Mouse (Mus musculus) cortical plate, adult 2 months (tissue): Measurements from ENCODE around the gene Pced1b. TPM values are rescaled to one million over a fixed set of nuclear protein-coding genes. Genes with fewer than 3 reads are reported as not detected.

Experiments
- H3K27ac ChIP-seq: fragments of 200-500 bp; 2 replicates; pipeline ENCODE4 v1.5.1; 2012; ENCODE audit warnings: low read length, control low read depth, inconsistent platforms; ENCODE audit not compliant: insufficient read depth
- H3K4me1 ChIP-seq: fragments of 200-500 bp; 2 replicates; pipeline ENCODE4 v1.6.1; 2011; ENCODE audit warnings: low read length; ENCODE audit not compliant: control insufficient read depth, insufficient read depth
- H3K4me3 ChIP-seq: fragments of 200-500 bp; 2 replicates; pipeline ENCODE4 v1.5.1; 2011; ENCODE audit warnings: mild to moderate bottlenecking, low read length, control low read depth; ENCODE audit not compliant: insufficient read depth
- CTCF ChIP-seq: fragments of 200-500 bp; IDR thresholded peaks from 2 replicates; pipeline ENCODE4 v1.5.1; 2011; ENCODE audit warnings: mild to moderate bottlenecking, control low read depth, low read length; ENCODE audit not compliant: insufficient read depth; ENCODE audit errors: extremely low read depth
- POLR2A ChIP-seq: fragments of 200-500 bp; IDR thresholded peaks from 2 replicates; pipeline ENCODE4 v1.6.1; 2011; ENCODE audit warnings: mild to moderate bottlenecking, low read length, control low read depth; ENCODE audit not compliant: insufficient read depth; ENCODE audit errors: extremely low read depth
- polyA plus RNA-seq: library from polyadenylated mRNA; depleted of rRNA; stranded (reverse); fragments of >200 nt; gene quantifications from 2 replicates; pipeline ENCODE4 v1.2.3, GENCODE M21; 2012

Pced1b gene
- polyA plus RNA-seq, 1 experiment = 9.9 TPM

DNA sequence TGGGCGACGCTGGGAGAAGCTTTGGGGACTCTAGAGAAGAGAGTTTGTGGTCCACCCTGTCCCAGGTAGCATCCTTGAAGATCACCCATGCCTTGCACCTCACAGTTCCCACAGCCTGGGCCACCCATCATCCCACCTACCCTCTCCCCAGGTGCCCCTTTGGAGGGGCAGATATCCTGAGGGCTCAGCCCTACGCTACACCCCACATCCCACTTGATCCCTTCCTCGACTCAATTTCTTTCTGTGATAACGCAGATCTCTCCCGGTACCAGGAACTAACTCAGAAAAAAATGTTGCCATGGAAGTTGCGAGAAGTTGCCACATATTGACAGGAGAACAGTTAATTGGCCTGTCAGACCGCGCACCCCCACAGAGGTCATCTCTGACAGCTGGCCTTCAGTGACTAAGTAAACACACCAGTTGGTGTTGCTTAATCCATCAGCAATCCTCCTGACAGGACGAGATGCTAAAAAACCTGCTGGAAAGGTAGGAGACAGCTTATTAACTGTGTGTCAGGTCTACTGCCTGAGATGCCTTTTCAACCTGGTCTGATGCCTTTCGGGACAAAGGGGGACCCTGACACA lies 17.3 kb upstream of the Pced1b start:
- H3K4me3 ChIP-seq = no peak overlapping the region
- H3K4me1 ChIP-seq = no peaks in the 10 kb centered on the region
- TF ChIP-seq POLR2A (no peak), CTCF (no peak)
- H3K27ac ChIP-seq = no peak overlapping the region

DNA sequence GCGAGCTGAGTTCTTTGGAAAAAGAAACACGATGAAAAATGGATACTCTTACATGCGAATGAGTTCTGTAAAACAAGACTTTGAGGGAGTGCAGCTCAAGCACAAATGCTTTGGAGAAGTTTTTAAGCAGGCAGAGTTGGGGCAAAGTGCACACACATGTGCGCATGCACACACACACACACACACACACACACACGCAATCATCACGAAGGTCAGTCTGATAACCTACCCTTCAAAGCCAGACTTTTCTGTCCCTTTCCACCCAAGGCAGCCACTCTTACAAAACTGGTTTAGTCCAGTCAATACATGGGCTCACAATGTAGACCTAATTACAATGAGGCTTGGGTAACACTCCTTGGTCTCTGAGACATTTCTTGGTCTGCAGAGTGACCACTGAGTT lies 12.8 kb upstream of the Pced1b start:
- no peak overlapping the region for H3K4me3 ChIP-seq
- no peaks in the 10 kb centered on the region for H3K4me1 ChIP-seq
- TF ChIP-seq POLR2A = no peak
- no peak for TF ChIP-seq CTCF
- H3K27ac ChIP-seq = no peak overlapping the region

DNA sequence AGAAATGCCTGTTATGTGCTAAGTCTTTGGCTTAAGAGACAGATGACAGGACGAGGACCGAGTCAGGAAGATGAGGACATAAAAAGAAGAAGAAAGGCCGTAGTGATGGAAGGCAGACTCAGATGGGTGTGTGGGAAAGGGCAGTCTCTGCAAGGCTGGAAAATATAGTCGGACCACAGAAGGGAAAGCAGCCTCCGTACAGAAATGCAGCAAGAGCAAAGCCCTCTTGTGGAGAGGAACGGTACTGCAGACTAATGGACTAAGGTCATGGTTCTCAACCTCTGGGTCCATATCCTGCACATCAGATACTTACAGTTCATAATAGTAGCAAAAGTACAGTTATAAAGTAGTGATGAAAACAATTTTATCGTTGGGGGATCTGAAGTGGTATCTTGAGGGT lies 11.7 kb upstream of the Pced1b start:
- no peak overlapping the region for H3K27ac ChIP-seq
- TF ChIP-seq POLR2A = no peak
- TF ChIP-seq CTCF = peak; percentile 80

DNA sequence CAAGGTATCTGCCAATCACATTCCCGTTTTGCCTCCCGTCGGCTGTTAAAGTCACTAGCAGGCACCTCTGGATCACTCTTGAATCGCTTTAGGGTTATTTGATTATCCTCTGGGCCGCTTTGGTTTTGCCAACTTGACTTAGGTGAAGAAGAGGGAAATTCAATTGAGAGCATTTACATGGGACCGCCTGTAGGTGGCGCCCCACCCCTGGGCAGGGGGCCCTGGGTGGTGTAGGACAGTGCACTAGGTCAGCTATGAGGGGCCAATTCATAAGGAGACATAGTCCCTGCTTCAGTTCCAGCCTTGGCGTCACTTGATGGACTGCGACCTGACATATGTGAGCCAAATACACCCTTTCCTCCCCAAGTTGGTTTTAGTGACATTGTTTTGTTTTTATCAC lies 10.0 kb upstream of the Pced1b start:
- H3K4me1 ChIP-seq = no peaks in the 10 kb centered on the region
- no peak overlapping the region for H3K27ac ChIP-seq
- TF ChIP-seq POLR2A = no peak
- TF ChIP-seq CTCF = peak; percentile 48
- no peak overlapping the region for H3K4me3 ChIP-seq

More for the DNA sequence above, 11.7 kb upstream of the Pced1b start:
- Histone ChIP-seq H3K4me3 (no peak overlapping the region), H3K4me1 (no peaks in the 10 kb centered on the region)

DNA sequence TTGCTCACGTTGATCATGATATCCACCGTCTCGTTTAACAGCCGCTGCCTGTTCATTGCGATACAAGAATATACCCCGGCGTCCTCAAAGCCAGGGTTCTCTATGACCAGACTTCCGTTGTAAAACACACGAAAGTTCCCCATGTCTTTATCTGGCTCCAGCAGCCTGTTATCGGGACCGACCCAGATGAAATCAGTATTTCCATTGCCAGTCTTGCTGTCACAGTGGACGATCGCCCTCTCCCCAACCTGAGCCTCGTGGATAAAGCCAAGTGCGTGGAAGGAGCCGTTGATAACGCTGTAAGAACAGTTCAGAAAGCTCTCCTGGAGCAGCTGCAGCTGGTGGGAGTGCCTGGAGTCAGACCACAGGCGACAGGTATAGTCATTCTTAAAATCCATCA lies 1.5 kb upstream of the Pced1b start:
- no peak overlapping the region for H3K27ac ChIP-seq
- H3K4me3 ChIP-seq = no peak overlapping the region
- H3K4me1 ChIP-seq = no peaks in the 10 kb centered on the region
- TF ChIP-seq POLR2A = no peak
- TF ChIP-seq CTCF = no peak

DNA sequence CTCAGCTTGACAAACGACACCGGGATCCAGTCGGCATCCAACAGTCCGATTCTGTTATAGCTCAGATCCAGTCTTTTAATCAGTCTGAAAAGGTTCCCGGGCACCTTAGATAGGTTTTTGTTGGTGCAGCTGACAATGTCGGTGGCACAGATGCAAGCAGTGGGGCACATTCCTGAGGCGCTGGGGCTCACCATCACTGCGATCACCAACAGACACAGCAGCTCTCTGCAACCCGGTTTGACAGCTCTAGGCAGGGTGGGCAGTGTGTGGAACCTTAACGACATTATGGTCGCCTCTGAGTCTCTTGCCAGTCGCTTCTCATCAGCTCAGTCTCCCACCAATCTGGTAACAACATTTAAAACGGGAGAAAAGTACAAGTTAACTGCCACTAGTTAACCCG lies 651 bp upstream of the Pced1b start:
- Histone ChIP-seq H3K4me3 (peak overlapping the region; percentile 54), H3K4me1 (no peaks in the 10 kb centered on the region), H3K27ac (no peak overlapping the region)
- TF ChIP-seq POLR2A (no peak), CTCF (no peak)

DNA sequence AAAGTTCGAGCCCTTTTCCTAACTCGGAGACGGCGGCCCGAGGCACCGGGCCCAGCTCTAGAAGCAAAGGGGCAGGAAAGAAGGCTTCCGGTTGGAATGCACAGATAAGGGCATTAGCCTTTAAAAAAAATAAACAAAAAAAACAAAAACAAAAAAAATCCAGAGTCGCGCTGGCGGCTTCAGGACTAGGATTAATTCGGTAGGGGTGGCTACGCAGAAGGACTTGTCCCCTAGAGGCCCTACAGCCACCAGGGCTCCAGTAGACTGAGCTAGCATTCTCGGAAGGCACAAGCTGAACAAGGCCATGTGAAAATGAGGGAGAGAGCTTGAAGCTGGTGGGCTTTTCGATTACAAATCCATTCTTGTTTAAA lies 869 bp downstream of the Pced1b start:
- peak overlapping the region; percentile 54 for H3K4me3 ChIP-seq
- H3K4me1 ChIP-seq = peaks cover 1% of the 10 kb centered on the region
- TF ChIP-seq POLR2A (no peak), CTCF (no peak)
- H3K27ac ChIP-seq = 0 out of 2 replicates have a peak overlapping the region, but pooled peaks have one; percentile 68

DNA sequence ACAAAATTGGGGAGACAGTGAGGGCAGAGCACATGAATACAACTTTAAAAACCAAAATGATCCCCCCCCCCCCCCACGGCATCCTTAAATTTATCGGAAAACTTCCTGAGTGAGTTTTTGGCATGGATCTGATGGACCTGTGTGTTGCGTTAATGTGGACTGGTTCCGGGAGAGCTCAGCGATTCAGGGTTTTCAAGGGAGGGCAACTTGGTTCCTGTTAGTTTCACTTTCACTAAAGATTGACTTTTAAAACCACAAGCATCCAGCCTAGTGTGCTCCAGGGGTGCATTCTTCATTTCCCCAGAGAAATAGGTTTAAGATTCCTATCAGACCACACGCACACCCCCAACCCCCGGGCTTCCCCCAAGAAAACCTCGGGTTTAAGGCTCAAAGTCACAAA lies 1.4 kb downstream of the Pced1b start:
- no peak overlapping the region for H3K27ac ChIP-seq
- no peak for TF ChIP-seq POLR2A
- TF ChIP-seq CTCF = no peak
- peaks cover 1% of the 10 kb centered on the region for H3K4me1 ChIP-seq
- H3K4me3 ChIP-seq = peak overlapping the region; percentile 54; the same call in 1 of the 2 replicates

DNA sequence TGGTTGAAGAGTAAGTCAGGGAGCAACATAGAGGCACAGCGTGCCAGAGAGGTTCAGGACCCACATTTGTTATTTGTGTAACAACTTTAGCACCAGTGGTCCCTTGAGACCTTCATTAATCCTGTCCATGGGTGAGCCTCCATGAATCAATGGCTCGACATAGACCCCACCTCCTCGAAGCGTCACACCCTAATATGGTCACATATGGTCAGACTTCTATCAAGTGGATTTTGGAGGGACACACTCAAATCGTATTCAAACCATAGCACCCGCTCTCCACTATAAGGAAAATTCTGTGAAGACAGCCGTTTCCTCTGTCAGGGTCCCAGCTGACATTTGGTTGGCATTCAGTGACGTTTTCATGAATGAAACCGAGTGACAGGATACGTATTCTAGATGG lies 2.4 kb downstream of the Pced1b start:
- TF ChIP-seq POLR2A = no peak
- no peak for TF ChIP-seq CTCF
- H3K4me3 ChIP-seq = no peak overlapping the region
- peaks cover 1% of the 10 kb centered on the region for H3K4me1 ChIP-seq
- no peak overlapping the region for H3K27ac ChIP-seq

DNA sequence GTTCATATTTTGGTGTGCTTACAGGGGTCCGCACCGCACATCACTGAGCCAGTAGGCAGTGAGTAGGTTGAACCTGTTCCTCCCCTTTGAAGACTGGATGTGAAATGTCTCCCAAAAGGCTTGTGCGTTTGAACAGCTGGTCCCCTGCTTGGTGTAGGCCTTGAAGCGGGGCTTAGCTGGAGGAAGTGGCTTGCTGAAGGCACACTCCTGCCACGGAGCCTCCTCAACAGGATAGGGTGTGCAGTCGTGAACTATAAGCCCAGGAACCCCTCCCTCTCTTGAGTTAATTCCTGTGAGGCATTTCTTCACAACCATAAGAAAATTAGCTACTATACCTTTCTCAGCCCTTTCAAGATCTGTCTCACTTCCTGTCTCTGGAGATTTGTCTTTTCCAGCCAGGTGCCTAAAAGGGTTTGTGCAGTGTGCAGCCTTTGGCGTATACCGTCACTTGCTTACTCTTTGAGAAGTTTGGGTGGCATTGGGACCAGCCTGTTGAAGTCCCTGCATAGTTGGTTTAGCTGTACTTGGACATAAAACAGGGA lies 5.7 kb downstream of the Pced1b start:
- Histone ChIP-seq H3K27ac (no peak overlapping the region), H3K4me3 (no peak overlapping the region), H3K4me1 (peaks cover 1% of the 10 kb centered on the region)
- TF ChIP-seq POLR2A = no peak
- TF ChIP-seq CTCF = no peak

DNA sequence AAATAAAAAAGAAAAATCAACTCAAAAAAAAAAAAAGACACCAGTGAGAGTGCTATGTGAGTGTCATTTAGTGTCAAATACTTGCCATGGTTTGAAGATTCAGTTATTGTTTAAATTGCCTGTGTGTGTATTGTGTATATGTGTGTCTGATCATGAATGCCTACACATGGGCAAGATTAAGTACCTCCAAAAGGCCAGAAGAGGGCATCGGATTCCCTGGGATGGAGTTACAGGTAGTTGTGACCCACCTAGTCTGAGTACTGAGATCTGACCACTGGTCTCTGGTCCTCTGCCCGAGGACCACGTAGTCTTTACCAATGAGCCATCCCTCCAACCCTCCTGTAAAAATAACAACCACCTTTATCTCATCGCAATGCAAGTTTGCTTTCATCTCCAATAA lies 7.5 kb downstream of the Pced1b start:
- no peak for TF ChIP-seq POLR2A
- TF ChIP-seq CTCF = no peak
- H3K4me1 ChIP-seq = peaks cover 1% of the 10 kb centered on the region
- no peak overlapping the region for H3K27ac ChIP-seq
- no peak overlapping the region for H3K4me3 ChIP-seq
